12 mouse cellular contexts compared by ENCODE assay signal in genomic region chr10:22816237-22816762, GRCm38 (mm10). TPM values are rescaled to one million over a fixed set of nuclear protein-coding genes. Genes with fewer than 3 reads are reported as not detected.
A peak's percentile ranks its signal among the peaks of the same experiment; 100 is the strongest.
DNase-seq lines count a peak whose midpoint lies in the region; ATAC-seq and TF ChIP-seq lines count a peak whose summit lies in the region.
"Had no signal": no experiment of that assay in that cellular context is flagged by ENCODE, and none has a peak within 500 bp of the region (broad histone marks: within the 10 kb centered on the region; RNA-seq: fewer than 3 reads in every experiment).

No protein-coding gene starts in this region.

- under 1% methylated on average over 28 of the region's 28 CpGs for WGBS in midbrain, embryonic 11.5 days
- WGBS in midbrain, embryonic 13.5 days, result under 1% methylated on average over 28 of the region's 28 CpGs
- WGBS in heart, embryonic 15.5 days, result 2% methylated on average over 28 of the region's 28 CpGs
- whole genome bisulfite sequencing in liver, embryonic 11.5 days, result under 1% methylated on average over 28 of the region's 28 CpGs
- WGBS in stomach, embryonic 16.5 days, result under 1% methylated on average over 28 of the region's 28 CpGs
- 1% methylated on average over 28 of the region's 28 CpGs for WGBS in hindbrain, postnatal 0 days

- no peak for ATAC-seq in midbrain, embryonic 11.5 days (ENCODE audit: low FRiP score)
- no peak for ATAC-seq in midbrain, embryonic 13.5 days
- ATAC-seq in heart, embryonic 15.5 days (replicated peaks; ENCODE audit: insufficient number of reproducible peaks, insufficient read depth, low FRiP score, low read depth), result no peak
- ATAC-seq in liver, embryonic 11.5 days (replicated peaks; ENCODE audit: low FRiP score), result no peak
- ATAC-seq in stomach, embryonic 16.5 days (ENCODE audit: insufficient read depth, low FRiP score), result no peak
- ATAC-seq in hindbrain, postnatal 0 days, result no peak

- DNase-seq in midbrain, embryonic 11.5 days (ENCODE audit: low spot score, missing footprints), result peak; percentile 94
- peak; percentile 40 for DNase-seq in liver, embryonic 11.5 days (ENCODE audit: low spot score)
- DNase-seq in spleen, postnatal 36 days (ENCODE audit: low spot score in 2 of 2), result no peak
- DNase-seq in gastrocnemius, postnatal 36 days, result no peak
- no peak for DNase-seq in hindbrain, postnatal 0 days (ENCODE audit: low spot score)
- DNase-seq: thymus, postnatal 4 days had no signal

- peaks cover 88% of the 10 kb centered on the region for H3K27me3 ChIP-seq in midbrain, embryonic 11.5 days (ENCODE audit: control insufficient read depth, insufficient read depth, low read length)
- peaks cover 93% of the 10 kb centered on the region for H3K27me3 ChIP-seq in midbrain, embryonic 13.5 days
- peaks cover 74% of the 10 kb centered on the region for H3K27me3 ChIP-seq in heart, embryonic 15.5 days
- peaks cover 84% of the 10 kb centered on the region for H3K27me3 ChIP-seq in liver, embryonic 11.5 days (replicated peaks; ENCODE audit: control insufficient read depth, insufficient read depth, low read length)
- peaks cover 16% of the 10 kb centered on the region for H3K27me3 ChIP-seq in stomach, embryonic 16.5 days (ENCODE audit: control insufficient read depth, insufficient read depth, low read length)
- peaks cover 81% of the 10 kb centered on the region for H3K27me3 ChIP-seq in hindbrain, postnatal 0 days (ENCODE audit: insufficient read depth, low read length)

- no peak overlapping the region for H3K4me3 ChIP-seq in midbrain, embryonic 11.5 days (ENCODE audit: low read depth, low read length)
- no peak overlapping the region for H3K4me3 ChIP-seq in midbrain, embryonic 13.5 days (replicated peaks)
- peak overlapping the region; percentile 40 for H3K4me3 ChIP-seq in heart, embryonic 15.5 days
- H3K4me3 ChIP-seq in liver, embryonic 11.5 days (ENCODE audit: low read depth, low read length), result peak overlapping the region; percentile 17; the same call in 1 of the 2 replicates
- peak overlapping the region; percentile 52 for H3K4me3 ChIP-seq in stomach, embryonic 16.5 days (replicated peaks; ENCODE audit: low read length)
- no peak overlapping the region for H3K4me3 ChIP-seq in hindbrain, postnatal 0 days (ENCODE audit: low read length)

- intact Hi-C loops in gastrocnemius, postnatal 36 days (cut with DNase I), result no loop called here

- H3K4me1 ChIP-seq in midbrain, embryonic 11.5 days (ENCODE audit: control insufficient read depth, insufficient read depth, low read length), result peaks cover 8% of the 10 kb centered on the region
- peaks cover 12% of the 10 kb centered on the region; the same call in 1 of the 2 replicates for H3K4me1 ChIP-seq in midbrain, embryonic 13.5 days (replicated peaks)
- H3K4me1 ChIP-seq in heart, embryonic 15.5 days (replicated peaks), result peaks cover 28% of the 10 kb centered on the region
- H3K4me1 ChIP-seq in liver, embryonic 11.5 days (replicated peaks; ENCODE audit: control insufficient read depth, insufficient read depth, low read length), result no peaks in the 10 kb centered on the region
- H3K4me1 ChIP-seq in stomach, embryonic 16.5 days (ENCODE audit: control insufficient read depth, insufficient read depth, low read length), result peaks cover 5% of the 10 kb centered on the region
- no peaks in the 10 kb centered on the region for H3K4me1 ChIP-seq in hindbrain, postnatal 0 days (ENCODE audit: insufficient read depth, low read length)

- no peak overlapping the region for H3K4me2 ChIP-seq in midbrain, embryonic 11.5 days
- no peak overlapping the region for H3K4me2 ChIP-seq in midbrain, embryonic 13.5 days (replicated peaks)
- peak overlapping the region; percentile 51 for H3K4me2 ChIP-seq in heart, embryonic 15.5 days
- H3K4me2 ChIP-seq in liver, embryonic 11.5 days, result peak overlapping the region; percentile 40
- peak overlapping the region; percentile 46 for H3K4me2 ChIP-seq in stomach, embryonic 16.5 days (ENCODE audit: low read depth, low read length)
- no peak overlapping the region for H3K4me2 ChIP-seq in hindbrain, postnatal 0 days (ENCODE audit: low read depth, low read length)
- H3K4me2 ChIP-seq: hindbrain, embryonic 14.5 days had no signal

- H3K9ac ChIP-seq in midbrain, embryonic 11.5 days (ENCODE audit: low read length), result no peak overlapping the region
- no peak overlapping the region for H3K9ac ChIP-seq in midbrain, embryonic 13.5 days (replicated peaks)
- H3K9ac ChIP-seq in heart, embryonic 15.5 days, result peak overlapping the region; percentile 35
- H3K9ac ChIP-seq in liver, embryonic 11.5 days (ENCODE audit: low read depth, low read length), result peak overlapping the region; percentile 37; the same call in 1 of the 2 replicates
- H3K9ac ChIP-seq in stomach, embryonic 16.5 days (ENCODE audit: low read length), result peak overlapping the region; percentile 73
- no peak overlapping the region for H3K9ac ChIP-seq in hindbrain, postnatal 0 days (replicated peaks; ENCODE audit: low read length)
- H3K9ac ChIP-seq: hindbrain, embryonic 14.5 days had no signal

- no peak overlapping the region for H3K27ac ChIP-seq in midbrain, embryonic 11.5 days (ENCODE audit: low read depth, low read length)
- H3K27ac ChIP-seq in midbrain, embryonic 13.5 days, result no peak overlapping the region
- peak overlapping the region; percentile 66 for H3K27ac ChIP-seq in heart, embryonic 15.5 days
- no peak overlapping the region; the same call in 1 of the 2 replicates for H3K27ac ChIP-seq in liver, embryonic 11.5 days (ENCODE audit: low read depth, low read length)
- peak overlapping the region; percentile 92 for H3K27ac ChIP-seq in stomach, embryonic 16.5 days (ENCODE audit: low read length)
- no peak overlapping the region for H3K27ac ChIP-seq in hindbrain, postnatal 0 days
- H3K27ac ChIP-seq: hindbrain, embryonic 14.5 days had no signal

- H3K9me3 ChIP-seq in midbrain, embryonic 11.5 days (ENCODE audit: control insufficient read depth, low read length), result no peaks in the 10 kb centered on the region
- no peaks in the 10 kb centered on the region for H3K9me3 ChIP-seq in midbrain, embryonic 13.5 days
- H3K9me3 ChIP-seq in heart, embryonic 15.5 days (replicated peaks), result no peaks in the 10 kb centered on the region
- H3K9me3 ChIP-seq in liver, embryonic 11.5 days (ENCODE audit: control insufficient read depth, low read length), result no peaks in the 10 kb centered on the region
- no peaks in the 10 kb centered on the region for H3K9me3 ChIP-seq in stomach, embryonic 16.5 days (replicated peaks; ENCODE audit: control insufficient read depth, low read length)
- H3K9me3 ChIP-seq in hindbrain, postnatal 0 days (ENCODE audit: low read length), result no peaks in the 10 kb centered on the region

- no peaks in the 10 kb centered on the region for H3K36me3 ChIP-seq in midbrain, embryonic 11.5 days (ENCODE audit: control insufficient read depth, insufficient read depth, low read length)
- H3K36me3 ChIP-seq in midbrain, embryonic 13.5 days, result no peaks in the 10 kb centered on the region
- H3K36me3 ChIP-seq in heart, embryonic 15.5 days, result no peaks in the 10 kb centered on the region
- H3K36me3 ChIP-seq in liver, embryonic 11.5 days (ENCODE audit: control insufficient read depth, insufficient read depth, low read length), result no peaks in the 10 kb centered on the region
- H3K36me3 ChIP-seq in stomach, embryonic 16.5 days (ENCODE audit: control insufficient read depth, insufficient read depth, low read length), result no peaks in the 10 kb centered on the region
- no peaks in the 10 kb centered on the region for H3K36me3 ChIP-seq in hindbrain, postnatal 0 days (ENCODE audit: insufficient read depth, low read length)

- no peak for TF ChIP-seq CTCF in hindbrain, postnatal 0 days (IDR thresholded peaks at IDR 0.05; ENCODE audit: low read depth)

RNA-seq across cellular contexts. Expression of gene Tcf21, which starts 3.7 kb away (rescaled TPM):
- polyA plus RNA-seq in midbrain, embryonic 11.5 days (2014; fragmentation: Nextera tagmentation; extraction: Ambion mirVana), result 0.11 TPM in 1 of 2 replicates, not detected in the other
- 0.32 and 0.41 TPM in 2 replicates for polyA plus RNA-seq in midbrain, embryonic 13.5 days (2015; fragmentation: Nextera tagmentation; extraction: Ambion mirVana)
- 57.9 and 59.4 TPM in 2 replicates for polyA plus RNA-seq in heart, embryonic 15.5 days (2015; fragmentation: Nextera tagmentation; extraction: Ambion mirVana)
- 21.9 and 25.1 TPM in 2 replicates for polyA plus RNA-seq in liver, embryonic 11.5 days (2014; fragmentation: Nextera tagmentation; extraction: Ambion mirVana)
- 189 and 202 TPM in 2 replicates for polyA plus RNA-seq in stomach, embryonic 16.5 days (2015; fragmentation: Nextera tagmentation; extraction: Ambion mirVana)
- not detected for total RNA-seq in gastrocnemius, postnatal 36 days (2021)
- total RNA-seq in hindbrain, postnatal 0 days (2014; rRNA removed), result 0.47 TPM in 1 of 2 replicates, not detected in the other
- polyA plus RNA-seq in hindbrain, postnatal 0 days (2015; fragmentation: Nextera tagmentation; extraction: Ambion mirVana), result 0.89 and 1.4 TPM in 2 replicates
- total RNA-seq: MEL had no signal
- polyA plus RNA-seq: neural tube, embryonic 14.5 days had no signal

Comparison
In these comparisons a context has a peak if more than half of its experiments do, and no peak if none do; other contexts are left out.
1. DNase-seq: peak in midbrain, embryonic 11.5 days (single experiment) and liver, embryonic 11.5 days (single experiment); none in spleen, postnatal 36 days (0 of 2), gastrocnemius, postnatal 36 days (0 of 2) and hindbrain, postnatal 0 days (single experiment).
2. H3K27ac ChIP-seq: peak in heart, embryonic 15.5 days (single experiment) and stomach, embryonic 16.5 days (single experiment); none in midbrain, embryonic 11.5 days (single experiment), midbrain, embryonic 13.5 days (single experiment), liver, embryonic 11.5 days (single experiment) and hindbrain, postnatal 0 days (single experiment).
3. H3K4me2 ChIP-seq: peak in heart, embryonic 15.5 days (single experiment), liver, embryonic 11.5 days (single experiment) and stomach, embryonic 16.5 days (single experiment); none in midbrain, embryonic 11.5 days (single experiment), midbrain, embryonic 13.5 days (single experiment) and hindbrain, postnatal 0 days (single experiment).
4. H3K4me3 ChIP-seq: peak in heart, embryonic 15.5 days (single experiment), liver, embryonic 11.5 days (single experiment) and stomach, embryonic 16.5 days (single experiment); none in midbrain, embryonic 11.5 days (single experiment), midbrain, embryonic 13.5 days (single experiment) and hindbrain, postnatal 0 days (single experiment).
5. H3K9ac ChIP-seq: peak in heart, embryonic 15.5 days (single experiment), liver, embryonic 11.5 days (single experiment) and stomach, embryonic 16.5 days (single experiment); none in midbrain, embryonic 11.5 days (single experiment), midbrain, embryonic 13.5 days (single experiment) and hindbrain, postnatal 0 days (single experiment).